Mouse (Mus musculus): ENCODE measurements at regions not wholly inside any gene's neighbourhood (a gene's known extent, or its start where the extent isn't known, plus 50 kb on each side); places are given as distances from the start of the nearest gene placed in this dataset.

DNA sequence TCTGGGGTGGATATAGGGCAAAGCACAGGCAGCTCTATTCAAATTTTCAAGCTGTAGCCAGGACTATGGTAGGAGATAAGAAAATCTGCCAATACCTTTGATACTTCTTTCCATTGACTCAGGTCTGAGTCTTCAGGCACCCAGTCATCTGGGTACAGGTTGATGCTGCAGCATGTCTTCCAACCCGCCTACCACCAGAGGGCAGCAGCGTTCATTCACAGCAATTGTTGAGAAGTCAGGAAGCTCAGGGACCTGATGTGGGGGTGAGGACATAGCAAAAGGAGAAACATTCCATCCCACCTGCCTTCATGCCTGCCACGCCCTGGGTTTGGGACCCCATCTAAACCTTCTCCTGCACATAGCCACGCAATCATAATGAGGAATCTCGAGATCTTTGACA, 118.2 kb upstream of the Gm21876 start:
- no peaks in the 10 kb centered on the region for H3K27me3 ChIP-seq (ENCODE audit: control insufficient read depth, insufficient read depth, low read length)
- no peak overlapping the region for H3K4me2 ChIP-seq (ENCODE audit: low read depth, low read length)
- H3K4me1 ChIP-seq (ENCODE audit: control insufficient read depth, insufficient read depth, low read length): no peaks in the 10 kb centered on the region
- no peak for ATAC-seq (ENCODE audit: low read depth)
- no peak overlapping the region for H3K27ac ChIP-seq (ENCODE audit: low read depth, low read length)
- no peak overlapping the region for H3K4me3 ChIP-seq (ENCODE audit: low read depth, low read length)
- no peak overlapping the region for H3K9ac ChIP-seq (replicated peaks; ENCODE audit: low read depth, low read length)
- no peaks in the 10 kb centered on the region for H3K9me3 ChIP-seq (ENCODE audit: control insufficient read depth, low read length)
- H3K36me3 ChIP-seq (ENCODE audit: control insufficient read depth, insufficient read depth, low read length): no peaks in the 10 kb centered on the region
- 18% methylated on average over 5 of the region's 5 CpGs for WGBS

GRCm38 (mm10) chrX:21295460-21295859, 120.0 kb upstream of the Gm21876 start:
- no peak for ATAC-seq (ENCODE audit: low read depth)
- H3K9me3 ChIP-seq (ENCODE audit: control insufficient read depth, low read length): no peaks in the 10 kb centered on the region
- no peak overlapping the region for H3K27ac ChIP-seq (ENCODE audit: low read depth, low read length)
- H3K4me1 ChIP-seq (ENCODE audit: control insufficient read depth, insufficient read depth, low read length): no peaks in the 10 kb centered on the region
- H3K4me3 ChIP-seq (ENCODE audit: low read depth, low read length): no peak overlapping the region
- H3K4me2 ChIP-seq (ENCODE audit: low read depth, low read length): no peak overlapping the region
- H3K27me3 ChIP-seq (ENCODE audit: control insufficient read depth, insufficient read depth, low read length): no peaks in the 10 kb centered on the region
- 24% methylated on average over 1 of the region's 1 CpGs for WGBS
- no peaks in the 10 kb centered on the region for H3K36me3 ChIP-seq (ENCODE audit: control insufficient read depth, insufficient read depth, low read length)
- no peak overlapping the region for H3K9ac ChIP-seq (replicated peaks; ENCODE audit: low read depth, low read length)

GRCm38 (mm10) chrX:21297349-21297748, 121.9 kb upstream of the Gm21876 start:
- Histone ChIP-seq H3K4me1 (ENCODE audit: control insufficient read depth, insufficient read depth, low read length) (no peaks in the 10 kb centered on the region), H3K27me3 (ENCODE audit: control insufficient read depth, insufficient read depth, low read length) (no peaks in the 10 kb centered on the region), H3K27ac (ENCODE audit: low read depth, low read length) (no peak overlapping the region), H3K4me3 (ENCODE audit: low read depth, low read length) (no peak overlapping the region), H3K36me3 (ENCODE audit: control insufficient read depth, insufficient read depth, low read length) (no peaks in the 10 kb centered on the region), H3K4me2 (ENCODE audit: low read depth, low read length) (no peak overlapping the region), H3K9ac (replicated peaks; ENCODE audit: low read depth, low read length) (no peak overlapping the region), H3K9me3 (ENCODE audit: control insufficient read depth, low read length) (no peaks in the 10 kb centered on the region)
- no peak for ATAC-seq (ENCODE audit: low read depth)
- WGBS: 79% methylated on average over 6 of the region's 6 CpGs

- Histone ChIP-seq H3K27ac (ENCODE audit: low read depth, low read length) (no peak overlapping the region), H3K4me1 (ENCODE audit: control insufficient read depth, insufficient read depth, low read length) (no peaks in the 10 kb centered on the region), H3K9me3 (ENCODE audit: control insufficient read depth, low read length) (no peaks in the 10 kb centered on the region), H3K27me3 (ENCODE audit: control insufficient read depth, insufficient read depth, low read length) (no peaks in the 10 kb centered on the region), H3K36me3 (ENCODE audit: control insufficient read depth, insufficient read depth, low read length) (no peaks in the 10 kb centered on the region), H3K4me3 (ENCODE audit: low read depth, low read length) (peak overlapping the region; percentile 20), H3K9ac (replicated peaks; ENCODE audit: low read depth, low read length) (no peak overlapping the region), H3K4me2 (ENCODE audit: low read depth, low read length) (peak overlapping the region; percentile 40)
- no peak for ATAC-seq (ENCODE audit: low read depth)
- 31% methylated on average over 13 of the region's 13 CpGs for WGBS
These were observed 149.8 kb upstream of the Agtr2 start for GRCm38 (mm10) chrX:21334499-21335032.

DNA sequence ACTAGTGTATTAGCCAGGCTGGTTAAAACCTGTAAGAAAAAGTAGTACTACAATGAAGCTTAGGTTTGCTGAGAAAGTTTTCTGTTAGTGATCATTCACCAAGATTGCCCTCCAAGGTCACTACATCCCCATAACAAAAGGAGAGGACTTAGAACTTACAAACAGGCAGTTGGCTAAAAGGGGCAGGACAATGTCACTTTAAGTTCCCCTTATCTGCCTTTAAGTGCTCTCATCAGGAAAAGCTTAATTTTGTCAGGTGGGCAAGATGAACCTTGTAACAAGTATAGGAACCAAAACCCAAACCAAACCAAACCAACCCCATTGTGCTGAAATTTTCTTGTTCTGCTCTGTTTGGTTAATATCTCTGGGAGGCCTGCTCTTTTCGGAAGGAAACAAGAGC, 139.9 kb upstream of the Agtr2 start:
- Histone ChIP-seq H3K4me3 (ENCODE audit: low read depth, low read length) (no peak overlapping the region), H3K4me2 (ENCODE audit: low read depth, low read length) (no peak overlapping the region), H3K36me3 (ENCODE audit: control insufficient read depth, insufficient read depth, low read length) (no peaks in the 10 kb centered on the region), H3K9me3 (ENCODE audit: control insufficient read depth, low read length) (no peaks in the 10 kb centered on the region), H3K9ac (replicated peaks; ENCODE audit: low read depth, low read length) (no peak overlapping the region), H3K27me3 (ENCODE audit: control insufficient read depth, insufficient read depth, low read length) (no peaks in the 10 kb centered on the region), H3K4me1 (ENCODE audit: control insufficient read depth, insufficient read depth, low read length) (no peaks in the 10 kb centered on the region), H3K27ac (ENCODE audit: low read depth, low read length) (no peak overlapping the region)
- no peak for ATAC-seq (ENCODE audit: low read depth)
- 65% methylated on average over 1 of the region's 1 CpGs for WGBS

DNA sequence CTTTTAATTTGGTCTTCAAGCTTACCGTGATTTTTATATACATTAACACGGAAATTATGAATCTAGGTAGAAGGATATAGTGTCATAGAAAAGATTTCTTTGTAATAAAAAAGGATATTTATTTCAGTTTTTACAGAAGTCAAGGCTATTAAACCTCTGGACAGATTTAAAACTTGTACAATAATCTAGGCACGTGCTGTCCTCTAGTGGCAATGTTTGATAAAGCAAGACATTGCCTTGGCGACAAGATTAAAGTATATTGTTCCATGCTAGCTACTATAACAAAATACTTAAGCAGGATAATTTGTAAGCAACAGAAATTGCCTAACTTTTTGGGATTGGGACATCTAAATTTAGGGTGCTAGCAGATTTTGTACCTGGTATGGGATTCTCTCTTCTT, 133.8 kb upstream of the Agtr2 start:
- WGBS: 35% methylated on average over 4 of the region's 4 CpGs
- no peaks in the 10 kb centered on the region for H3K4me1 ChIP-seq (ENCODE audit: control insufficient read depth, insufficient read depth, low read length)
- ATAC-seq (ENCODE audit: low read depth): no peak

GRCm38 (mm10) chrX:21352350-21352749, 132.0 kb upstream of the Agtr2 start:
- Histone ChIP-seq H3K4me1 (ENCODE audit: control insufficient read depth, insufficient read depth, low read length) (no peaks in the 10 kb centered on the region), H3K27ac (ENCODE audit: low read depth, low read length) (no peak overlapping the region), H3K9me3 (ENCODE audit: control insufficient read depth, low read length) (no peaks in the 10 kb centered on the region), H3K9ac (replicated peaks; ENCODE audit: low read depth, low read length) (no peak overlapping the region), H3K4me3 (ENCODE audit: low read depth, low read length) (no peak overlapping the region), H3K4me2 (ENCODE audit: low read depth, low read length) (no peak overlapping the region), H3K27me3 (ENCODE audit: control insufficient read depth, insufficient read depth, low read length) (no peaks in the 10 kb centered on the region), H3K36me3 (ENCODE audit: control insufficient read depth, insufficient read depth, low read length) (no peaks in the 10 kb centered on the region)
- WGBS: 50% methylated on average over 3 of the region's 3 CpGs
- no peak for ATAC-seq (ENCODE audit: low read depth)

More for the DNA sequence above, 133.8 kb upstream of the Agtr2 start:
- Histone ChIP-seq H3K36me3 (ENCODE audit: control insufficient read depth, insufficient read depth, low read length) (no peaks in the 10 kb centered on the region), H3K27ac (ENCODE audit: low read depth, low read length) (no peak overlapping the region), H3K9ac (replicated peaks; ENCODE audit: low read depth, low read length) (no peak overlapping the region), H3K4me3 (ENCODE audit: low read depth, low read length) (no peak overlapping the region), H3K4me2 (ENCODE audit: low read depth, low read length) (no peak overlapping the region), H3K9me3 (ENCODE audit: control insufficient read depth, low read length) (no peaks in the 10 kb centered on the region), H3K27me3 (ENCODE audit: control insufficient read depth, insufficient read depth, low read length) (no peaks in the 10 kb centered on the region)

- H3K9me3 ChIP-seq (ENCODE audit: control insufficient read depth, low read length): 0 out of 2 replicates have a peak, but pooled peaks cover 2% of the 10 kb centered on the region
- H3K4me2 ChIP-seq (ENCODE audit: low read depth, low read length): peak overlapping the region; percentile 57
- peak overlapping the region; percentile 55 for H3K9ac ChIP-seq (replicated peaks; ENCODE audit: low read depth, low read length)
- WGBS: 16% methylated on average over 43 of the region's 43 CpGs
- peak overlapping the region; percentile 84 for H3K27ac ChIP-seq (ENCODE audit: low read depth, low read length)
- peak overlapping the region; percentile 32 for H3K4me3 ChIP-seq (ENCODE audit: low read depth, low read length)
- peak; percentile 97 for ATAC-seq (ENCODE audit: low read depth)
- peaks cover 2% of the 10 kb centered on the region; the same call in 1 of the 2 replicates for H3K4me1 ChIP-seq (ENCODE audit: control insufficient read depth, insufficient read depth, low read length)
- no peaks in the 10 kb centered on the region for H3K27me3 ChIP-seq (ENCODE audit: control insufficient read depth, insufficient read depth, low read length)
- no peaks in the 10 kb centered on the region for H3K36me3 ChIP-seq (ENCODE audit: control insufficient read depth, insufficient read depth, low read length)
These were observed 123.3 kb upstream of the Agtr2 start for GRCm38 (mm10) chrX:21360771-21361667.

DNA sequence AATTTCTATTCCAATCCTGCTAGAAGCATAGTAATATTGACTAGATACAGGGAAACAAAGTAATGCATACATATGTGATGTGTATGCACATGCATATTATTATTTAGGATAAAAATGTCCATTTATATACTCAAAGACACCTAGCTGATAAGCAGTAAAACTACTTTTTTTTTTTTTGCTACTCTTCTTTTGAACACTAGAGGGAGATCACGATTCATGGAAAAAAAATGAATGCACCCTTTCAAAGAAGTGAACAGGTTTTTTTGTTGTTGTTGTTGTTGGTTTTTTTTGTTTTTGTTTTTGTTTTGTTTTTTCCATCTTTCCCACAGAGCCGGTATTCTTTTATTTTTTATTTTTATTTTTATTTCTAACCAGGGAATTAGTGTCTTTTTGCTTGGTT, 99.1 kb upstream of the Agtr2 start:
- no peak for ATAC-seq (ENCODE audit: low read depth)
- Histone ChIP-seq H3K9me3 (ENCODE audit: control insufficient read depth, low read length) (no peaks in the 10 kb centered on the region), H3K4me2 (ENCODE audit: low read depth, low read length) (no peak overlapping the region), H3K36me3 (ENCODE audit: control insufficient read depth, insufficient read depth, low read length) (no peaks in the 10 kb centered on the region), H3K27ac (ENCODE audit: low read depth, low read length) (no peak overlapping the region), H3K4me1 (ENCODE audit: control insufficient read depth, insufficient read depth, low read length) (no peaks in the 10 kb centered on the region), H3K9ac (replicated peaks; ENCODE audit: low read depth, low read length) (no peak overlapping the region), H3K4me3 (ENCODE audit: low read depth, low read length) (no peak overlapping the region), H3K27me3 (ENCODE audit: control insufficient read depth, insufficient read depth, low read length) (no peaks in the 10 kb centered on the region)
- 7% methylated on average over 2 of the region's 2 CpGs for WGBS
